Mouse (Mus musculus): ENCODE measurements around the gene Kif26b.

- TF ChIP-seq CTCF (IDR thresholded peaks at IDR 0.05; ENCODE audit: borderline replicate concordance, insufficient read depth, low read depth, low read length) (no peak), POLR2A (IDR thresholded peaks at IDR 0.05; ENCODE audit: borderline replicate concordance, insufficient read depth, low read length) (no peak)
Measured at GRCm38 (mm10) chr1:178644954-178645353, 116.0 kb downstream of the Kif26b start.

Data from cerebellum, adult 2 months (tissue).